ENCODE assay signal across 15 mouse cellular contexts in the genomic region with DNA sequence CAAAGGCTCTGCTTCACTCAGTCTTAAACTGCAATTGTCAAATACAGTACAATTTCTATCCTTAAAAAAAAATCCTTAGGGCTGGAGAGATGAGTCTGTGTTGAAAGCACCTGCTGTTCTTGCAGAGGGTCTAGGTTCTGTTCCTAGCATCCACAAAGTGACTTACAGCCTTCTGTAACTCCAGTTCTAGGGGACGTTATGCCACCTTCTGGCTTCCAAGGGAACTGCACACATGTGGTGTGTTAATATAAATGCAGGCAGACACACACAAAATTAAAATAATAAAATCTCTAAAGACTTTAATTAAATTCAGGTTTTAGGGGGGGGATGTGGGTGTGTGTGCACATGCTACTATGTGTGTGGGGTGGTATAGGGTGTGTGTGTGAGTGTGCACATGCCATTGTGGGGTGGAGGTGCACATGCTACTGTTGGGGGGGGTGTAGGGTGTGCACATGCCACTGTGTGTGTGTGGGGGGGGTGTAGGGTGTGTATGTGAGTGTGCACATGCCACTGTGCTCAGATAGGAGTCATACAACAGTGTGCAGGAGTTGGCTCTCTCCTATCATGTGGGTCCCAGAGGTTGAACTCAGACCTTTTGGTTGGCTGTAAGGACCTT. TPM values are rescaled to one million over a fixed set of nuclear protein-coding genes. Genes with fewer than 3 reads are reported as not detected.
A peak's percentile ranks its signal among the peaks of the same experiment; 100 is the strongest.
DNase-seq lines count a peak whose midpoint lies in the region; ATAC-seq and TF ChIP-seq lines count a peak whose summit lies in the region.
"Had no signal": no experiment of that assay in that cellular context is flagged by ENCODE, and none has a peak within 500 bp of the region (broad histone marks: within the 10 kb centered on the region; RNA-seq: fewer than 3 reads in every experiment).

No protein-coding gene starts in this region.

- H3K4me1 ChIP-seq in heart, adult 2 months (ENCODE audit: control insufficient read depth, insufficient read depth, low read length): peaks cover 5% of the 10 kb centered on the region
- H3K4me1 ChIP-seq in lung, embryonic 14.5 days (ENCODE audit: insufficient read depth): no peaks in the 10 kb centered on the region
- H3K4me1 ChIP-seq in liver, embryonic 14.5 days (replicated peaks; ENCODE audit: control insufficient read depth in 2 of 2, insufficient read depth in 2 of 2, low read length in 1 of 2): no peaks in the 10 kb centered on the region; a peak in 1 of 4 replicates

- peak; percentile 35 for TF ChIP-seq CTCF in heart, adult 2 months (IDR thresholded peaks at IDR 0.05)
- peak; percentile 23; the same call in 1 of the 2 replicates for TF ChIP-seq CTCF in lung, embryonic 14.5 days (IDR thresholded peaks at IDR 0.05; ENCODE audit: low read depth)
- TF ChIP-seq CTCF in liver, embryonic 14.5 days (IDR thresholded peaks at IDR 0.05; ENCODE audit: low read depth): peak; percentile 40; the same call in 1 of the 2 replicates

- H3K9ac ChIP-seq in heart, adult 2 months (ENCODE audit: low read depth, low read length): no peak overlapping the region
- no peak overlapping the region for H3K9ac ChIP-seq in lung, embryonic 14.5 days
- H3K9ac ChIP-seq in liver, embryonic 14.5 days (replicated peaks): no peak overlapping the region

- no peak overlapping the region for H3K4me3 ChIP-seq in heart, adult 2 months
- no peak overlapping the region for H3K4me3 ChIP-seq in lung, embryonic 14.5 days (ENCODE audit: low read depth, low read length)
- H3K4me3 ChIP-seq in liver, embryonic 14.5 days (ENCODE audit: insufficient read depth in 1 of 2, low read depth in 2 of 2, low read length in 2 of 2): no peak overlapping the region

- H3K9me3 ChIP-seq in lung, embryonic 14.5 days (ENCODE audit: low read depth, low read length): no peaks in the 10 kb centered on the region
- H3K9me3 ChIP-seq in liver, embryonic 14.5 days (ENCODE audit: control insufficient read depth, low read length): no peaks in the 10 kb centered on the region

- no peak for DNase-seq in heart, adult 2 months
- no peak for DNase-seq in heart, postnatal 4 days
- no peak for DNase-seq in lung, embryonic 14.5 days
- no peak for DNase-seq in lung, postnatal 36 days
- DNase-seq in ES-CJ7 (ENCODE audit: low read depth, low spot score): peak; percentile 71
- no peak for DNase-seq in liver, embryonic 14.5 days (ENCODE audit: low read depth in 3 of 3, low spot score in 3 of 3)
- DNase-seq: adrenal gland, adult 8-10 months; cerebellum, adult 9-10 months; gastrocnemius, postnatal 14 days; layer of hippocampus, adult 9-11 months; lung, adult 18-20 months; thymus, postnatal 14 days had no signal

- no peak for TF ChIP-seq EP300 in heart, adult 2 months (IDR thresholded peaks at IDR 0.05; ENCODE audit: insufficient read depth, low read depth, low read length)
- no peak for TF ChIP-seq EP300 in liver, embryonic 14.5 days (IDR thresholded peaks at IDR 0.05; ENCODE audit: low read depth)

- intact Hi-C loops in heart, adult 2 months (cut with DNase I): loop anchor here (5.0 kb wide), 1 partner anchor 55 kb away; no protein-coding TSS in a partner anchor

- H3K27me3 ChIP-seq in heart, adult 2 months (ENCODE audit: control insufficient read depth, insufficient read depth, low read length): no peaks in the 10 kb centered on the region
- no peaks in the 10 kb centered on the region for H3K27me3 ChIP-seq in lung, embryonic 14.5 days (ENCODE audit: insufficient read depth, low read length)
- no peaks in the 10 kb centered on the region for H3K27me3 ChIP-seq in liver, embryonic 14.5 days (ENCODE audit: control insufficient read depth, insufficient read depth, low read length)

- H3K36me3 ChIP-seq in heart, adult 2 months (ENCODE audit: control insufficient read depth, insufficient read depth, low read length): peaks cover 7% of the 10 kb centered on the region
- peaks cover 11% of the 10 kb centered on the region for H3K36me3 ChIP-seq in lung, embryonic 14.5 days (ENCODE audit: insufficient read depth)
- peaks cover 14% of the 10 kb centered on the region for H3K36me3 ChIP-seq in liver, embryonic 14.5 days (replicated peaks; ENCODE audit: control insufficient read depth, insufficient read depth, low read depth)

- no peak overlapping the region for H3K4me2 ChIP-seq in lung, embryonic 14.5 days
- no peak overlapping the region for H3K4me2 ChIP-seq in liver, embryonic 14.5 days (ENCODE audit: low read depth)

- no peak for TF ChIP-seq POLR2A in heart, adult 2 months (IDR thresholded peaks at IDR 0.05; ENCODE audit: insufficient read depth, low read depth, low read length)

- H3K79me2 ChIP-seq in heart, adult 2 months (replicated peaks; ENCODE audit: control insufficient read depth, insufficient read depth, low read length): peaks cover 2% of the 10 kb centered on the region

- WGBS in heart, adult 2 months: 90% methylated on average over 1 of the region's 1 CpGs
- 96% methylated on average over 1 of the region's 1 CpGs for WGBS in lung, embryonic 14.5 days
- 82% methylated on average over 1 of the region's 1 CpGs for WGBS in liver, embryonic 14.5 days (ENCODE audit: insufficient replicate concordance)

- H3K27ac ChIP-seq in heart, adult 2 months: no peak overlapping the region
- no peak overlapping the region for H3K27ac ChIP-seq in lung, embryonic 14.5 days (ENCODE audit: low read depth)
- no peak overlapping the region for H3K27ac ChIP-seq in liver, embryonic 14.5 days
- H3K27ac ChIP-seq: kidney, postnatal 0 days had no signal

- no peak for ATAC-seq in lung, embryonic 14.5 days (ENCODE audit: insufficient read depth)
- no peak for ATAC-seq in liver, embryonic 14.5 days (ENCODE audit: insufficient read depth)
- no peak for ATAC-seq in granulocyte monocyte progenitor cell, adult 5-6 weeks (replicated peaks; ENCODE audit: poor library complexity, severe bottlenecking)

RNA-seq across cellular contexts. Expression of a gene that starts 18.9 kb away (rescaled TPM):
- total RNA-seq in heart, adult 2 months (2021): 10 to 100 TPM; 18.9 to 19.2 TPM
- 12.2 and 21.8 TPM in 2 replicates for polyA plus RNA-seq in heart, adult 2 months (2012; rRNA removed)
- total RNA-seq in heart, postnatal 4 days (2021): 10 to 100 TPM; 24.2 to 26.4 TPM
- polyA plus RNA-seq in lung, embryonic 14.5 days (2014; fragmentation: Nextera tagmentation; extraction: Ambion mirVana): 7.1 and 7.6 TPM in 2 replicates
- 10.2 TPM in 2 replicates for polyA plus RNA-seq in liver, embryonic 14.5 days (2012; rRNA removed)
- 2.6 and 2.7 TPM in 2 replicates for polyA plus RNA-seq in liver, embryonic 14.5 days (2014; fragmentation: Nextera tagmentation; extraction: Ambion mirVana)
- 74.1 and 86.3 TPM in 2 replicates for total RNA-seq in granulocyte monocyte progenitor cell, adult 5-6 weeks (2014; fragmentation: Nextera tagmentation)
- total RNA-seq in granulocyte monocyte progenitor cell, adult 5-6 weeks (2017): 31.7 and 32.7 TPM in 2 replicates

RNA-seq across cellular contexts. Expression of a gene that starts 59.2 kb away (rescaled TPM):
- total RNA-seq in heart, adult 2 months (2021): under 1 TPM; 0.31 to 0.52 TPM
- polyA plus RNA-seq in heart, adult 2 months (2012; rRNA removed): 0.29 and 1.1 TPM in 2 replicates
- under 1 TPM; 0.54 to 0.91 TPM for total RNA-seq in heart, postnatal 4 days (2021)
- polyA plus RNA-seq in lung, embryonic 14.5 days (2014; fragmentation: Nextera tagmentation; extraction: Ambion mirVana): 29.6 and 31.1 TPM in 2 replicates
- polyA plus RNA-seq in liver, embryonic 14.5 days (2012; rRNA removed): 6.7 and 7.7 TPM in 2 replicates
- 6.6 and 7.0 TPM in 2 replicates for polyA plus RNA-seq in liver, embryonic 14.5 days (2014; fragmentation: Nextera tagmentation; extraction: Ambion mirVana)
- total RNA-seq in granulocyte monocyte progenitor cell, adult 5-6 weeks (2014; fragmentation: Nextera tagmentation): not detected in 2 replicates
- total RNA-seq in granulocyte monocyte progenitor cell, adult 5-6 weeks (2017): not detected in 2 replicates
- total RNA-seq: gastrocnemius, postnatal 14 days; left cerebral cortex, postnatal 25 days had no signal
